Mouse (Mus musculus): ENCODE data around the gene Pik3cd.

The Pik3cd gene

GRCm38 (mm10) chr4:149619988-149620387 lies 82.4 kb downstream of the Pik3cd start:
- no peak for TF ChIP-seq GATA4 (IDR thresholded peaks at IDR 0.05; ENCODE audit: insufficient replicate concordance, low read length)

DNA sequence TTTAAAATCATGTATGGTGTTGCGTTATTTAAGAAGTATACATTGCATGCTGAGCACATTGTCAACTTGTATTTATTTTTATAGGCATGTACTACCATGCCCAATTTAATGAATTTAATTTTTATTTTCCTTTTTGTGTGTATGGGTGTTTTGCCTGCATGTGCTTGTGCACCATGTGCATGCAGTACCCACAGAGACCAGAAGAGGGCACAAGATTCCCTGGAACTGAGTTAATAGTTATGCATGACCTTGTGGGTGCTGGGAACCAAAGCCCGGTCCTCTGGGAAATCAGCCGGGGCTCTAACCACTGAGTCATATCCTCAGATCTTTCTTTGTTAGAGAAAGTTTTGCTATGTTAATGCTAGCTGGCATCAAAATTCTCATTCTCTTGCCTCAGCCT lies 87.5 kb downstream of the Pik3cd start:
- no peak for TF ChIP-seq GATA4 (IDR thresholded peaks at IDR 0.05; ENCODE audit: insufficient replicate concordance, low read length)

GRCm38 (mm10) chr4:149611376-149612044 lies 90.9 kb downstream of the Pik3cd start:
- TF ChIP-seq GATA4 (IDR thresholded peaks at IDR 0.05; ENCODE audit: insufficient replicate concordance, low read length), result no peak

DNA sequence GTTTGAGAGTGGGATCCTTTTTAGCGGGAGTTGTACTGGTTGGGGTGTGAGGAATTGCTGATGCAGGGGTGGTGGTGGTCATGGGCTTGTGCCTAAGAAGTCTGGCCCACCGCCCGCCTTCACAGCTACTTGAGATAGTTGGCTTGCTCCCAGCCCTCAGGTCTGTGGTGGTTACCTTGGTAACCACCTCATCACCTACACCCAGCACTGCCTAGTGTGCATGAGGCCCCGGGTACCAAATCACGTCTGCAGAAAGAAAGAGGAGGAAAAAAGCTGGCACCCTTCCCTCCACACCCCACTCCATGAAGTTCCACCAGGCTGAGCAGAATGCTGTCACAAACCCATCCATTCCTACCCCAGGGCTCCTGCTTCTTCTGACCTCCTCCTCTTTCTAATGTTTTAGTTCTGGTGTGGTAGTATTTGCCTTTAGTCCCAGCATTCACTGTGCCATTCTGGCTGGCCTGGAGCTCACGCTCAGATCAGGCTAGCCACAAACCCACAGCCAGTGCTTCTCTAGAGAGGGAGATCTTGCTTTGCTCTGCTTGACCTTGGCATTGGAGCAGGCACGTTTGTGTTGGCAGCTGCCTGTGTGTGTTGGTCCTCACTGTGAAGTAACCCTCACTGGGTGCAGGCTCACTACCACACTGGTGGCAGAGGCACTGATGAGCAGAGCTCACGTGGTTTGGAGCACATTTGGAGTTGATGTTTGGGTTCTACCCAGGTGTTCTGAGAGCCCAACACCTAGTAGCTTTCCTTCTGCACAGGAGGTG lies 92.9 kb downstream of the Pik3cd start:
- no peak for TF ChIP-seq GATA4 (IDR thresholded peaks at IDR 0.05; ENCODE audit: insufficient replicate concordance, low read length)

GRCm38 (mm10) chr4:149608309-149608638 lies 94.1 kb downstream of the Pik3cd start:
- TF ChIP-seq GATA4 (IDR thresholded peaks at IDR 0.05; ENCODE audit: insufficient replicate concordance, low read length), result no peak

DNA sequence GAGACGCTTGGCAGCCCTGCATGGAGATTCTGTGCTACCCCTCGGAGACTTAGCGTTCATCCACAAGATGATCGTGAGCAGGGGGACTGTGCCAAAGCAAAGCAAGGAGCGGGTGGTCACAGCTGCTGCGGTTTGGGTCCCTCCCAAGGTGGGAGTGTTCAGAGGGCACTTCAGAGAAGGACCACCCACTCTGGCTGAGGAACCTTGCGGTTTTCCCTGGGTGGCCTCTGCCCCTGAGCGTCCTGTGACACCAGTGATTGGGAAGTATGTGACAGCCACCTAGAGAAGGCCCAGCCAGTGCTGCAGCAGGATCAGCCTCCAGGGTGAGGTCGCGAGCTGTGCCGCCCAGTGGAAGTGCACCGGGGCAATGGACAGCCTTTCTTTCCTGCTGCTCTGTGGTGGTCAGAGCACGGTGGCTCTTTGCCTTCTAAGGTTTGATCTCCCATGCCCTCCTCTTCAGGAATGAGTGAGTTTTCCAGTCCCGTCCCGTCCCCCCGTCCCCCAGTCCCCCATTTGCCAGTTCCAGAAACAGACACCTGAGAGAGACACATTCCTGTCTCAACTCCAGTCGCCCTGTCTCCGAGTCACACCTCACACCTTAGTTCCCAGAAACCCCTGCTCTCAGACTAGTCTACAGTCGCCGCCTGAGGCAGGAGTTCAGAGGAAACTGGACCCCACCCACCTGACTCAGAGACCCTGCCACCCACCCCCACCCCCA lies 94.6 kb downstream of the Pik3cd start:
- no peak for TF ChIP-seq GATA4 (IDR thresholded peaks at IDR 0.05; ENCODE audit: insufficient replicate concordance, low read length)

DNA sequence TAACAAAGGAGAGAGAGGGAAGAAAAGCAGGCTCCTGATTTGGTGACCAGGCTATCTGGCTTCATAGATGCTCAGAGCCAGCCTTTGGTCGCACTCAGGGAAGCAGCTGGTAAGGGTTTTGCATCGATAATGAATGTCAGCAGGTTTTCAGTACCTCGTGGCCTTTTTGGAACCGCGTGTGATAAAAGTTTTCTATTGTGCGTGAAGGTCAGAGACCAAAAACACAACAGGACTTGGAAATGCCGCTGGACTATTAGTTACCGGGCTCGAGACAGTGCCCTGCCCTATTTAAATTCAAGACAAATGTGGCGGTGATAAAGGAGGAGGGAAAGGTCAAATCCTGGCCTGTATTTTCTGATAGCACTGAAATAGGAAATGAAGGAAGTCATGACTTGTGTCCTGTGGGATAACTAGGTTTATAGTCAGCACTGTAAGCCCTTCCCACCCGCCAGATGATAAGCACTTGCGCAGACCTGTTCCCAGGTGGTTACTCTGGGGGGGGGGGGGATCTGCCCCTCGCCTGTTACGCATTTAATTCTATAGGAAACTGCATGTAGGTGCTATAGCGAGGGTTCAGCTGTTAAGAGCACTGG lies 95.5 kb downstream of the Pik3cd start:
- TF ChIP-seq GATA4 (IDR thresholded peaks at IDR 0.05; ENCODE audit: insufficient replicate concordance, low read length), result peak; percentile 80

GRCm38 (mm10) chr4:149606056-149606455 lies 96.3 kb downstream of the Pik3cd start:
- no peak for TF ChIP-seq GATA4 (IDR thresholded peaks at IDR 0.05; ENCODE audit: insufficient replicate concordance, low read length)

GRCm38 (mm10) chr4:149604518-149604917 lies 97.9 kb downstream of the Pik3cd start:
- no peak for TF ChIP-seq GATA4 (IDR thresholded peaks at IDR 0.05; ENCODE audit: insufficient replicate concordance, low read length)

DNA sequence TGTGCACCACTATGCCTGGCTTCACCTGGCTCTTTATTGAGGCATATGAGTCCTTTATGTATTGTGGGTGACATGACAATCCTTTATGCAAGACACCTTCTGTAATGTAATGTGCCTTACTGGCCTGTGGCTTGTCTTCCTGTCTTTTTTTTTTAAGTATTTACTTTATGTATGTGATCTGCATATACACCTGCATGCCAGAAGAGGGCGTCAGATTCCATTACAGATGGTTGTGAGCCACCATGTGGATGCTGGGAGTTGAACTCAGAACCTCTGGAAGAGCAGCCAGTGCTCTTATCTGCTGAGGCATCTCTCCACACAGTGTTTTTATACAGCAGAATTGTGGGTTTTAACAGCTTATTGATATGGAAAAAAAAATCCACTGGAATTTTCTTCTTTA lies 98.5 kb downstream of the Pik3cd start:
- no peak for TF ChIP-seq GATA4 (IDR thresholded peaks at IDR 0.05; ENCODE audit: insufficient replicate concordance, low read length)

DNA sequence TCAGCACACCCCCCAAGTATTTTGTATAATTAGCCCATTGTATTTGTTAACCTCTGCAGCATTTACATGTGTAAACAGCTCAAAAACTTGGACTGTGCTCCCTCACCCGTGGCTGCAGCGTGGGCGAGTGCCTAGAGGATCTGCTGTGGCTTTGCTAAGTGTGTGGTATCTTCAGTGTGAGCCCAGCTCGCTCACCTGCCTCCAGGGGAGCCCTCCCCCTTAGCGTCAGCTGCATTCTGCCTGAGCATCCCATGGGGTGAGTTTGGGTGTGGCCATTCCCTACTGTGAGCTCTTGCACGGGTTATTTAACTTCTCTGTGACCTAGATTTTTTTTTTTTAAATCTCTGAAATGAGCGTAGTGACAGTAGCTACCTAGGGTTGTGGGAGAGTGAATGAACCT lies 100.1 kb downstream of the Pik3cd start:
- no peak for TF ChIP-seq GATA4 (IDR thresholded peaks at IDR 0.05; ENCODE audit: insufficient replicate concordance, low read length)

DNA sequence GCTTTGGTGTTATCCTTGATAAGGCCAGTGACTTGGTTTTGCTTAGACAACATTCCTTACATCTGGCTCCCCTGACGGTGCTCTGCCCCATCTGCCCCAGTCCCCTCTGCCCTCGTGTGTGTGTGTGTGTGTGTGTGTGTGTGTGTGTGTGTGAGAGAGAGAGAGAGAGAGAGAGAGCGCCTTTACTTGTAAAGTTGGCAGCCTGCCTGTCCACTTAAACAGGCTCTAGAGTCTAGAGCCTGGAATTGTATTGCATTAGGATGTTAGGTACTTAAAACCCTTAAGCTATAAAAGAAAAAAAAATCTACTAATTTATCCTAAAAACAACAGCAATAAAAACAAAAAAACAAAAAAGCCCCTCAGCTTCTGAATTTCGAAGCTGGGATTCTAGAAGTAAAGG lies 100.9 kb downstream of the Pik3cd start:
- TF ChIP-seq GATA4 (IDR thresholded peaks at IDR 0.05; ENCODE audit: insufficient replicate concordance, low read length), result no peak

- TF ChIP-seq GATA4 (IDR thresholded peaks at IDR 0.05; ENCODE audit: insufficient replicate concordance, low read length), result no peak
Observed at GRCm38 (mm10) chr4:149600130-149600529, 102.2 kb downstream of the Pik3cd start.

- TF ChIP-seq GATA4 (IDR thresholded peaks at IDR 0.05; ENCODE audit: insufficient replicate concordance, low read length), result no peak
Observed at GRCm38 (mm10) chr4:149599549-149599948, 102.8 kb downstream of the Pik3cd start.
